Mouse (Mus musculus) MEL (cell line): ENCODE data around the gene Fkbp6.

Source experiments
- E2F4 ChIP-seq: IDR thresholded peaks from 2 replicates; pipeline ENCODE4 v1.6.1; 2011; ENCODE audit warnings: low read depth, low read length, improper control_type of control experiment, borderline replicate concordance
- KAT2A ChIP-seq: conservative IDR thresholded peaks from 2 replicates; pipeline ENCODE4 v1.6.1; 2012; ENCODE audit warnings: low read depth, low read length, improper control_type of control experiment, inconsistent platforms
- MAX ChIP-seq: IDR thresholded peaks from 2 replicates; pipeline ENCODE4 v1.6.1; 2011; ENCODE audit warnings: low read length, improper control_type of control experiment
- POLR2A ChIP-seq, 2 experiments: IDR thresholded peaks; 2 replicates each; pipeline ENCODE4 v1.6.1; 2011 to 2012; ENCODE audit warnings: low read length in 2 of 2, mild to moderate bottlenecking in 2 of 2, control low read depth in 1 of 2, improper control_type of control experiment in 1 of 2, low read depth in 1 of 2, moderate library complexity in 1 of 2; ENCODE audit not compliant: control insufficient read depth in 1 of 2, insufficient read depth in 1 of 2, poor library complexity in 1 of 2
- UBTF ChIP-seq: IDR thresholded peaks from 2 replicates; pipeline ENCODE4 v1.6.1; 2012; ENCODE audit warnings: low read depth, mild to moderate bottlenecking, inconsistent platforms, low read length, improper control_type of control experiment, moderate library complexity, borderline replicate concordance; ENCODE audit not compliant: insufficient read depth
- USF1 ChIP-seq: IDR thresholded peaks from 2 replicates; pipeline ENCODE4 v1.6.1; 2014; ENCODE audit warnings: low read depth, mild to moderate bottlenecking, inconsistent platforms, low read length, improper control_type of control experiment, moderate library complexity

DNA sequence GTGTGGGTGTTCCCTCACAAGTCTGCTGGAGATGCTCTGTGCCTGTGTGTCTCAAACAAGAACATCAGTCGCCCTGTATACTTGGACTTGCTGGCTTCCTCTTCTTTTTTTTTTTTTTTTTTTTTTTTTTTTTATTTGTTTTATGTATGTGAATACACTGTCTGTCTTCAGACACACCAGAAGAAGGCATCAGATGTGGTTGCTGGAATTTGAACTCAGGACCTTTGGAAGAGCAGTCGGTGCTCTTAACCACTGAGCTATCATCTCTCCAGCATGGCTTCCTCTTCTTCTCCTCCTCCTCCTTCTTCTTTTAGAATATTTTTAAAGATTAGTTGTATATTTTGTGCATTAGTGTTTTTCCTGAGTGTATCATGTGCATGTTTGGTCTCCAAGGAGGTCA, 7.7 kb upstream of the Fkbp6 start:
- TF ChIP-seq UBTF (no peak), POLR2A (IDR thresholded peaks at IDR 0.05; ENCODE audit: control insufficient read depth in 1 of 2, insufficient read depth in 1 of 2, low read depth in 1 of 2, low read length in 2 of 2, poor library complexity in 1 of 2) (no peak), KAT2A (no peak), E2F4 (no peak), USF1 (no peak), MAX (no peak)
